8 mouse cellular contexts compared by ENCODE assay signal in genomic region chr4:117682463-117682862, GRCm38 (mm10). TPM values are rescaled to one million over a fixed set of nuclear protein-coding genes. Genes with fewer than 3 reads are reported as not detected.
A peak's percentile ranks its signal among the peaks of the same experiment; 100 is the strongest.
DNase-seq lines count a peak whose midpoint lies in the region; ATAC-seq and TF ChIP-seq lines count a peak whose summit lies in the region.

No protein-coding gene starts in this region.

- TF ChIP-seq CTCF in heart, postnatal 0 days (IDR thresholded peaks at IDR 0.05; ENCODE audit: low read depth), result no peak

- peak overlapping the region; percentile 56; the same call in 1 of the 2 replicates for H3K27ac ChIP-seq in heart, postnatal 0 days (ENCODE audit: low read depth)
- no peak overlapping the region for H3K27ac ChIP-seq in brown adipose tissue, adult 24 weeks (replicated peaks; ENCODE audit: low read depth, low read length)
- H3K27ac ChIP-seq in hindbrain, embryonic 13.5 days, result peak overlapping the region; percentile 71
- 0 out of 2 replicates have a peak overlapping the region, but pooled peaks have one; percentile 46 for H3K27ac ChIP-seq in midbrain, embryonic 12.5 days (replicated peaks)

- DNase-seq in heart, postnatal 0 days (ENCODE audit: low spot score), result no peak
- DNase-seq in heart, adult 11 months, result no peak
- DNase-seq in adrenal gland, adult (ENCODE audit: inconsistent age in 2 of 2, low spot score in 1 of 2), result no peak
- DNase-seq in layer of hippocampus, adult 8-10 months (ENCODE audit: low spot score in 2 of 2), result no peak
- no peak for DNase-seq in kidney, adult 11 months

- H3K9me3 ChIP-seq in heart, postnatal 0 days (replicated peaks; ENCODE audit: control insufficient read depth, low read length), result no peaks in the 10 kb centered on the region
- no peaks in the 10 kb centered on the region for H3K9me3 ChIP-seq in hindbrain, embryonic 13.5 days
- no peaks in the 10 kb centered on the region for H3K9me3 ChIP-seq in midbrain, embryonic 12.5 days

- TF ChIP-seq EP300 in heart, postnatal 0 days (IDR thresholded peaks at IDR 0.05; ENCODE audit: low read depth), result peak; percentile 18; the same call in 1 of the 2 replicates

- H3K4me2 ChIP-seq in heart, postnatal 0 days (ENCODE audit: low read depth, low read length), result peak overlapping the region; percentile 96
- H3K4me2 ChIP-seq in hindbrain, embryonic 13.5 days, result peak overlapping the region; percentile 72
- H3K4me2 ChIP-seq in midbrain, embryonic 12.5 days (replicated peaks), result peak overlapping the region; percentile 94

- ATAC-seq in heart, postnatal 0 days (ENCODE audit: insufficient read depth, low read depth), result no peak
- ATAC-seq in hindbrain, embryonic 13.5 days (ENCODE audit: low FRiP score), result 0 out of 2 replicates have a peak, but pooled peaks have one; percentile 41
- ATAC-seq in midbrain, embryonic 12.5 days (ENCODE audit: low FRiP score, low read depth), result peak; percentile 14; the same call in 1 of the 2 replicates

- peaks cover 32% of the 10 kb centered on the region for H3K36me3 ChIP-seq in heart, postnatal 0 days (replicated peaks; ENCODE audit: control insufficient read depth, insufficient read depth, low read length)
- peaks cover 28% of the 10 kb centered on the region for H3K36me3 ChIP-seq in hindbrain, embryonic 13.5 days
- H3K36me3 ChIP-seq in midbrain, embryonic 12.5 days, result peaks cover 24% of the 10 kb centered on the region

- peak overlapping the region; percentile 88 for H3K4me3 ChIP-seq in heart, postnatal 0 days (ENCODE audit: low read depth, low read length)
- peak overlapping the region; percentile 80; the same call in 1 of the 2 replicates for H3K4me3 ChIP-seq in brown adipose tissue, adult 24 weeks (ENCODE audit: insufficient read depth, low read depth, low read length)
- H3K4me3 ChIP-seq in hindbrain, embryonic 13.5 days, result peak overlapping the region; percentile 87
- peak overlapping the region; percentile 90 for H3K4me3 ChIP-seq in midbrain, embryonic 12.5 days

- H3K9ac ChIP-seq in heart, postnatal 0 days (replicated peaks; ENCODE audit: low read depth, low read length), result peak overlapping the region; percentile 86
- peak overlapping the region; percentile 88; the same call in 1 of the 2 replicates for H3K9ac ChIP-seq in hindbrain, embryonic 13.5 days
- peak overlapping the region; percentile 86; the same call in 1 of the 2 replicates for H3K9ac ChIP-seq in midbrain, embryonic 12.5 days (replicated peaks)

- no peaks in the 10 kb centered on the region for H3K27me3 ChIP-seq in heart, postnatal 0 days (ENCODE audit: control insufficient read depth, insufficient read depth, low read length)
- no peaks in the 10 kb centered on the region for H3K27me3 ChIP-seq in hindbrain, embryonic 13.5 days
- H3K27me3 ChIP-seq in midbrain, embryonic 12.5 days, result no peaks in the 10 kb centered on the region

- 0 out of 2 replicates have a peak, but pooled peaks cover 6% of the 10 kb centered on the region for H3K4me1 ChIP-seq in heart, postnatal 0 days (ENCODE audit: control insufficient read depth, insufficient read depth)
- H3K4me1 ChIP-seq in brown adipose tissue, adult 24 weeks (ENCODE audit: control insufficient read depth, insufficient read depth, insufficient read length, low read length), result no peaks in the 10 kb centered on the region
- H3K4me1 ChIP-seq in hindbrain, embryonic 13.5 days (replicated peaks), result peaks cover 18% of the 10 kb centered on the region
- peaks cover 16% of the 10 kb centered on the region for H3K4me1 ChIP-seq in midbrain, embryonic 12.5 days

RNA-seq across cellular contexts. Expression of gene Dmap1, which starts 0.4 kb away (rescaled TPM):
- total RNA-seq in heart, postnatal 0 days (2014; rRNA removed; ENCODE audit: low replicate concordance), result 42.1 and 50.4 TPM in 2 replicates
- 32.1 and 32.6 TPM in 2 replicates for polyA plus RNA-seq in heart, postnatal 0 days (2015; fragmentation: Nextera tagmentation; extraction: Ambion mirVana)
- polyA plus RNA-seq in brown adipose tissue, adult 24 weeks (2012; ENCODE audit: insufficient read depth, insufficient read length, missing spikeins), result 9.5 and 15.2 TPM in 2 replicates
- polyA plus RNA-seq in hindbrain, embryonic 13.5 days (2015; fragmentation: Nextera tagmentation; extraction: Ambion mirVana), result 74.9 and 76.6 TPM in 2 replicates
- polyA plus RNA-seq in midbrain, embryonic 12.5 days (2016; fragmentation: Nextera tagmentation; extraction: Ambion mirVana), result 67.5 and 72.1 TPM in 2 replicates
- 10 to 100 TPM; 38.0 to 39.9 (median 39.4) TPM for total RNA-seq in layer of hippocampus, adult 8-10 months (2022)

RNA-seq across cellular contexts. Expression of gene Gm12845, which starts 41.7 kb away (rescaled TPM):
- total RNA-seq in heart, postnatal 0 days (2014; rRNA removed; ENCODE audit: low replicate concordance), result not detected in 2 replicates
- polyA plus RNA-seq in heart, postnatal 0 days (2015; fragmentation: Nextera tagmentation; extraction: Ambion mirVana), result not detected in 2 replicates
- polyA plus RNA-seq in brown adipose tissue, adult 24 weeks (2012; ENCODE audit: insufficient read depth, insufficient read length, missing spikeins), result not detected in 2 replicates
- not detected in 2 replicates for polyA plus RNA-seq in hindbrain, embryonic 13.5 days (2015; fragmentation: Nextera tagmentation; extraction: Ambion mirVana)
- polyA plus RNA-seq in midbrain, embryonic 12.5 days (2016; fragmentation: Nextera tagmentation; extraction: Ambion mirVana), result not detected in 2 replicates
- not detected for total RNA-seq in layer of hippocampus, adult 8-10 months (2022)
